ENCODE assay signal across 26 mouse cellular contexts in the genomic region with DNA sequence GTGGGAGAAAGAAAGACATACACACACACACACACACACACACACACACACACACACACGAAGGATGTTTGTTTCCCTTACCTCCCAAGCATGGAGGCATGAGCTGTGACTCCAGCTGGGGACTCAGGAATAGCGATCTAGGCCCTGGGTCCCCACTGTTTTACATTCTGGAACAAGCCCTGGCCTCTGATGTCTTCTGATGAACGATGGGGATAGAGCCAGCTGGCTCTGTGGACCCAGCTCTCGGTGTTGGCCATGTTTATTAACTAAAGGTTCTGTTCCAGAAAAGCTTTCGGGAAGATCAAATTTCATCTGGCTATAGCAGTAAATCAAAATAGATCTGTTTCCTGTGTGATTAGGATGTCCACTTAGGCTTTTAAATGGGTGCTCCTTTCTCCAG.
DNase-seq lines count a peak whose midpoint lies in the region; ATAC-seq lines count a peak whose summit lies in the region.
"Had no signal": no experiment of that assay in that cellular context is flagged by ENCODE, and none has a peak within 500 bp of the region (broad histone marks: within the 10 kb centered on the region; RNA-seq: fewer than 3 reads in every experiment).

No protein-coding gene starts in this region.

- no peak overlapping the region for H3K9ac ChIP-seq in kidney, embryonic 15.5 days
- H3K9ac ChIP-seq: hindbrain, embryonic 14.5 days; limb, embryonic 15.5 days; liver, embryonic 14.5 days; lung, embryonic 15.5 days; neural tube, embryonic 13.5 days had no signal

- H3K4me1 ChIP-seq in kidney, embryonic 15.5 days, result 0 out of 2 replicates have a peak, but pooled peaks cover 2% of the 10 kb centered on the region
- H3K4me1 ChIP-seq: forebrain, embryonic 10.5 days; limb, embryonic 15.5 days; lung, embryonic 15.5 days; midbrain, embryonic 10.5 days; neural tube, embryonic 13.5 days had no signal

- no peaks in the 10 kb centered on the region for H3K9me3 ChIP-seq in kidney, embryonic 15.5 days (replicated peaks)
- H3K9me3 ChIP-seq: limb, embryonic 15.5 days; lung, embryonic 15.5 days; midbrain, embryonic 10.5 days; neural tube, embryonic 13.5 days had no signal

- no peak overlapping the region for H3K4me3 ChIP-seq in kidney, embryonic 15.5 days (replicated peaks)
- H3K4me3 ChIP-seq: forebrain, embryonic 10.5 days; limb, embryonic 15.5 days; lung, embryonic 15.5 days; midbrain, embryonic 10.5 days; myocyte; neural tube, embryonic 13.5 days had no signal

- intact Hi-C loops in gastrocnemius, postnatal 36 days (cut with DNase I), result no loop called here

- no peak for ATAC-seq in kidney, embryonic 15.5 days (replicated peaks; ENCODE audit: low FRiP score)
- ATAC-seq: CD4-positive, CD25-positive, alpha-beta regulatory T cell, adult 4 months; inflammation-experienced regulatory T-cells, adult 6 months; midbrain, embryonic 16.5 days had no signal

- H3K36me3 ChIP-seq in kidney, embryonic 15.5 days, result no peaks in the 10 kb centered on the region
- H3K36me3 ChIP-seq: forebrain, embryonic 10.5 days; limb, embryonic 15.5 days; lung, embryonic 15.5 days; midbrain, embryonic 10.5 days; neural tube, embryonic 13.5 days had no signal

- H3K27me3 ChIP-seq in kidney, embryonic 15.5 days, result no peaks in the 10 kb centered on the region
- H3K27me3 ChIP-seq: limb, embryonic 15.5 days; lung, embryonic 15.5 days; neural tube, embryonic 13.5 days had no signal

- H3K4me2 ChIP-seq in kidney, embryonic 15.5 days, result no peak overlapping the region
- H3K4me2 ChIP-seq: hindbrain, embryonic 14.5 days; limb, embryonic 15.5 days; lung, embryonic 15.5 days; neural tube, embryonic 13.5 days had no signal

- WGBS in kidney, embryonic 15.5 days, result 53% methylated on average over 5 of the region's 5 CpGs

- H3K27ac ChIP-seq in kidney, embryonic 15.5 days, result no peak overlapping the region
- H3K27ac ChIP-seq: forebrain, embryonic 10.5 days; hindbrain, embryonic 14.5 days; limb, embryonic 15.5 days; liver, embryonic 14.5 days; lung, embryonic 15.5 days; midbrain, embryonic 10.5 days; neural tube, embryonic 13.5 days had no signal

- peak; percentile 20 to 21 for DNase-seq in cerebellum, postnatal 10 days
- no peak for DNase-seq in cerebellum, postnatal 36 days
- peak; percentile 13 for DNase-seq in gastrocnemius, postnatal 25 days
- DNase-seq in gastrocnemius, postnatal 36 days, result no peak
- DNase-seq in kidney, postnatal 14 days, result peak; percentile 24
- peak; percentile 19 for DNase-seq in 3T3-L1 (ENCODE audit: low read depth, low spot score)
- DNase-seq in c-Kit-positive CD71-positive TER-119-positive erythroid progenitor cells, embryonic 14.5 days (ENCODE audit: low spot score), result no peak
- DNase-seq: cerebellum, adult 18-20 months; heart, postnatal 4 days; kidney, postnatal 25 days; retina, postnatal 1 day; right cerebral cortex, postnatal 25 days; spleen, adult 18-20 months; thymus, postnatal 14 days had no signal

Comparison
In these comparisons a context has a peak if more than half of its experiments do, and no peak if none do; other contexts are left out.
1. DNase-seq: peak in cerebellum, postnatal 10 days (2 of 2), gastrocnemius, postnatal 25 days (single experiment), kidney, postnatal 14 days (single experiment) and 3T3-L1 (single experiment); none in cerebellum, postnatal 36 days (0 of 2), gastrocnemius, postnatal 36 days (0 of 2) and c-Kit-positive CD71-positive TER-119-positive erythroid progenitor cells, embryonic 14.5 days (single experiment).